Mouse (Mus musculus) adrenal gland, postnatal 4 days (tissue): ENCODE data around the gene Olfr444. TPM values are rescaled to one million over a fixed set of nuclear protein-coding genes. Genes with fewer than 3 reads are reported as not detected.

ENCODE experiments used
- DNase-seq, 2 experiments: peaks; one replicate each; pipeline ENCODE4 v3.0.0; 2021 to 2022; ENCODE audit warnings: low spot score in 2 of 2, mixed read lengths in 2 of 2
- long read RNA-seq, 2 experiments: library from polyadenylated mRNA; stranded (forward); transcript quantifications; one replicate each; pipeline ENCODE4 v2.0.0; 2021
- total RNA-seq, 2 experiments: library from RNA; stranded (reverse); gene quantifications; 2 replicates each; pipeline ENCODE4 v1.2.3; 2021

Olfr444 gene
- not detected for total RNA-seq
- long read RNA-seq, experiment 1 = 0 reads
- long read RNA-seq, experiment 2 = 0 reads

- DNase-seq = no peak
Observed at GRCm38 (mm10) chr6:42948767-42949166, at the start of gene Olfr444. Olfr444 (plus strand) TSS chr6:42949067.

GRCm38 (mm10) chr6:42900345-42900744, 48.5 kb upstream of the Olfr444 start:
- DNase-seq = no peak

GRCm38 (mm10) chr6:42908578-42908977, 40.3 kb upstream of the Olfr444 start, which contains the start of gene Olfr447:
Olfr447 (plus strand) TSS chr6:42908878.
- no peak for DNase-seq

GRCm38 (mm10) chr6:42921077-42921476, 27.8 kb upstream of the Olfr444 start, which contains the start of gene Olfr446:
Olfr446 (plus strand) TSS chr6:42921377.
- no peak for DNase-seq

GRCm38 (mm10) chr6:42980377-42980776, 31.5 kb downstream of the Olfr444 start:
- no peak for DNase-seq

Other genes starting within 250 kb of the Olfr444 start
- 10 to 100 TPM; 69.2 to 78.4 TPM for gene Tcaf1, start 239.0 kb upstream of the Olfr444 start, total RNA-seq
- gene Olfr453, start 209.7 kb upstream of the Olfr444 start, total RNA-seq = not detected
- gene Olfr38, start 192.7 kb upstream of the Olfr444 start, total RNA-seq = not detected
- gene Olfr452, start 164.0 kb upstream of the Olfr444 start, total RNA-seq = not detected
- gene Olfr450, start 137.1 kb upstream of the Olfr444 start, total RNA-seq = not detected
- not detected for gene Olfr449, start 114.7 kb upstream of the Olfr444 start, total RNA-seq
- gene Olfr448, start 58.6 kb upstream of the Olfr444 start, total RNA-seq = not detected
- not detected for gene Olfr447, start 40.2 kb upstream of the Olfr444 start, total RNA-seq
- gene Olfr446, start 27.7 kb upstream of the Olfr444 start, total RNA-seq = not detected
- not detected for gene Olfr441, start 157.3 kb downstream of the Olfr444 start, total RNA-seq
- not detected for gene Olfr237-ps1, start 197.5 kb downstream of the Olfr444 start, total RNA-seq
- gene Olfr437, start 214.2 kb downstream of the Olfr444 start, total RNA-seq = not detected
- not detected for gene Olfr13, start 223.1 kb downstream of the Olfr444 start, total RNA-seq
- not detected for gene Olfr435, start 248.1 kb downstream of the Olfr444 start, total RNA-seq